Mouse (Mus musculus) liver, embryonic 14.5 days (tissue): ENCODE measurements around the gene Slc44a1. TPM values are rescaled to one million over a fixed set of nuclear protein-coding genes. Genes with fewer than 3 reads are reported as not detected.

ENCODE experiments used
- ATAC-seq: fragments of 200-750 bp; cut with Nextera tagmentation; 2 replicates; pipeline ENCODE4 v1.8.0; 2017; ENCODE audit warnings: moderate number of reproducible peaks, mild to moderate bottlenecking, moderate library complexity; ENCODE audit not compliant: insufficient read depth
- DNase-seq, 3 experiments: peaks; one replicate each; pipeline ENCODE4 v3.0.0-alpha.2; 2012 to 2013; ENCODE audit warnings: low read depth in 3 of 3, low spot score in 3 of 3
- H3K27ac ChIP-seq: fragments of 300-500 bp; sonication (generic); 2 replicates; pipeline ENCODE4 v1.5.1; 2014; ENCODE audit warnings: moderate library complexity, mild to moderate bottlenecking, control low read depth, inconsistent platforms
- H3K27me3 ChIP-seq: fragments of 300-500 bp; sonication (generic); 2 replicates; pipeline ENCODE4 v1.6.1; 2014; ENCODE audit warnings: mild to moderate bottlenecking, low read length, moderate library complexity; ENCODE audit not compliant: control insufficient read depth, insufficient read depth
- H3K36me3 ChIP-seq: fragments of 300-500 bp; sonication (generic); replicated peaks from 2 replicates; pipeline ENCODE4 v1.6.1; 2014; ENCODE audit warnings: low read depth; ENCODE audit not compliant: control insufficient read depth, insufficient read depth
- H3K4me1 ChIP-seq, 2 experiments: fragments of 200-500 bp in 1 of 2; fragments of 300-500 bp in 1 of 2; sonication (generic) in 1 of 2; replicated peaks; 2 replicates each; pipeline ENCODE4 v1.6.1; 2012 to 2014; ENCODE audit warnings: antibody characterized with exemption in 1 of 2, inconsistent platforms in 1 of 2, low read length in 1 of 2; ENCODE audit not compliant: control insufficient read depth in 2 of 2, insufficient read depth in 2 of 2
- H3K4me2 ChIP-seq: fragments of 300-500 bp; sonication (generic); 2 replicates; pipeline ENCODE4 v1.6.1; 2014; ENCODE audit warnings: low read depth, mild to moderate bottlenecking, control low read depth, moderate library complexity
- H3K4me3 ChIP-seq, 2 experiments: fragments of 200-500 bp in 1 of 2; fragments of 300-500 bp in 1 of 2; sonication (generic) in 1 of 2; 2 replicates each; pipeline ENCODE4 v1.5.1; 2012 to 2014; ENCODE audit warnings: low read depth in 2 of 2, low read length in 2 of 2, mild to moderate bottlenecking in 2 of 2, control low read depth in 1 of 2, inconsistent platforms in 1 of 2, moderate library complexity in 1 of 2; ENCODE audit not compliant: insufficient read depth in 1 of 2
- H3K9ac ChIP-seq: fragments of 300-500 bp; sonication (generic); replicated peaks from 2 replicates; pipeline ENCODE4 v1.6.1; 2014; ENCODE audit warnings: mild to moderate bottlenecking, control low read depth, moderate library complexity
- H3K9me3 ChIP-seq: fragments of 300-500 bp; sonication (generic); 2 replicates; pipeline ENCODE4 v1.6.1; 2016; ENCODE audit warnings: low read length, mixed read lengths; ENCODE audit not compliant: control insufficient read depth
- CTCF ChIP-seq: IDR thresholded peaks from 2 replicates; pipeline ENCODE4 v1.5.1; 2016; ENCODE audit warnings: antibody characterized with exemption, low read depth, control low read depth
- EP300 ChIP-seq: IDR thresholded peaks from 2 replicates; pipeline ENCODE4 v1.6.1; 2016; ENCODE audit warnings: antibody characterized with exemption, low read depth
- WGBS: fragments of 180-500 bp; shearing (Covaris S2); extraction: QIAGEN DNeasy Blood & Tissue Kit; methylation state at CpG from one replicate; pipeline ENCODE4 v1.1.7; 2014; ENCODE audit not compliant: insufficient replicate concordance; 5-methylcytosine and 5-hydroxymethylcytosine counted together
- polyA plus RNA-seq, 2 experiments: library from polyadenylated mRNA; depleted of rRNA in 1 of 2; stranded (reverse) in 1 of 2; unstranded in 1 of 2; fragments of >200 nt; fragmentation: Nextera tagmentation in 1 of 2; extraction: Ambion mirVana in 1 of 2; gene quantifications; 2 replicates each; pipeline versions ENCODE4 v1.2.1 to v1.2.3; 2012 to 2014

Gene Slc44a1
- polyA plus RNA-seq, 2 experiments = 7.7 to 12.6 TPM

DNA sequence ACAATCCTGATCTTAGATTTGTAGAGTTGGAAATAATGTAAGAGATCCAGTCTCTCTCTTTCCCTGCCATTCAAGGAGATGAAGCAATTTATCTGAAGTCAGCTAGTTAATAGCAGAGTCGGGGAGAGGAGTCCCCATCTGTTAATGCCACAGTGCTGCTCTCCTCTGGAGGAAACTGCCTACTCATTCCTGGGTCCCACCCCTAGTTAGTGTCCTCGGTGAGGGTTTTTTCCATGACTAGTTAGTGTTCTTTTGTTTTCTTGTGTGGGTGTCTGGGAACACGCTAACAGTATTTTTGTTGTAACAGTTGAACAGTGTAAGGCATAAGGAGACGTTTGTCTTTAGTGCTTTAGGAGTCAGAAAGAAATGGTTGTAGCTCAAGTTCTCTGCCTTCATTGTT is 38.4 kb downstream of the Slc44a1 start:
- DNase-seq (no peak), ATAC-seq (no peak)
- TF ChIP-seq EP300 (no peak), CTCF (no peak)

GRCm38 (mm10) chr4:53487216-53488188 is 47.3 kb downstream of the Slc44a1 start:
- no peak overlapping the region for H3K27ac ChIP-seq
- 56% methylated on average over 12 of the region's 12 CpGs for WGBS
- no peak for ATAC-seq

More for the DNA sequence above, 38.4 kb downstream of the Slc44a1 start:
- Histone ChIP-seq H3K27me3 (no peaks in the 10 kb centered on the region), H3K4me3 (no peak overlapping the region), H3K4me2 (no peak overlapping the region), H3K9ac (no peak overlapping the region), H3K36me3 (no peaks in the 10 kb centered on the region), H3K4me1 (peaks cover 0 to 3% of the 10 kb centered on the region in 2 experiments; a peak in 2 of 4 replicates), H3K9me3 (no peaks in the 10 kb centered on the region), H3K27ac (no peak overlapping the region)
- 52% methylated on average over 4 of the region's 4 CpGs for WGBS

GRCm38 (mm10) chr4:53488803-53489202 is 48.6 kb downstream of the Slc44a1 start:
- Histone ChIP-seq H3K27ac (no peak overlapping the region), H3K4me2 (no peak overlapping the region), H3K4me1 (peaks cover 0 to 4% of the 10 kb centered on the region in 2 experiments; a peak in 2 of 4 replicates), H3K9ac (no peak overlapping the region), H3K27me3 (no peaks in the 10 kb centered on the region), H3K4me3 (no peak overlapping the region), H3K9me3 (no peaks in the 10 kb centered on the region), H3K36me3 (no peaks in the 10 kb centered on the region)
- WGBS = 72% methylated on average over 5 of the region's 5 CpGs
- DNase-seq = no peak
- no peak for TF ChIP-seq EP300
- no peak for TF ChIP-seq CTCF
- no peak for ATAC-seq

More at GRCm38 (mm10) chr4:53487216-53488188, 47.3 kb downstream of the Slc44a1 start:
- H3K9ac ChIP-seq = no peak overlapping the region
- H3K27me3 ChIP-seq = no peaks in the 10 kb centered on the region
- H3K4me1 ChIP-seq = peaks cover 0 to 4% of the 10 kb centered on the region in 2 experiments; a peak in 2 of 4 replicates
- no peak overlapping the region for H3K4me3 ChIP-seq
- TF ChIP-seq CTCF (no peak), EP300 (no peak)
- H3K36me3 ChIP-seq = no peaks in the 10 kb centered on the region
- no peak overlapping the region for H3K4me2 ChIP-seq
- no peak for DNase-seq
- no peaks in the 10 kb centered on the region for H3K9me3 ChIP-seq

DNA sequence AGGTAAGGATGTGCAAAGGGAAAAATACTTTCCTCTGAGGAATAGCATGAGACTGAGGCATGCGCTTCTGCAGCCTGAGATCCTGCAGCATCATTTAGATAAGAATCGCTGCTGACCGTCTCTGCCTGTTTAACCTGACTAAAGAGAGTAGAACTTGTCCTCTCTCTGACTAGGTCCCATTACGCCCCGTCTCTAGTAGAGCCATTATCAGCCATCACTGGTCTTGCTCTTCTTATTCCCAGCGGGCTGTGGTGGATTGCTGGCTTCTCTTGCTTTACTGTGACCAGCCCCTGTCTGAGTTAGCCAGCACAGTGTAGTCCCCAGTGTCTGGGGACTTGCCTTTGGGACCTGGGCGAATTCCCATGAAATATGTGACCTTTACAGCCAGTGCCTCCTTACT is 50.2 kb downstream of the Slc44a1 start:
- ATAC-seq (no peak), DNase-seq (no peak)
- TF ChIP-seq EP300 (no peak), CTCF (no peak)
- 70% methylated on average over 7 of the region's 7 CpGs for WGBS
- no peak overlapping the region for H3K4me2 ChIP-seq
- no peaks in the 10 kb centered on the region for H3K36me3 ChIP-seq
- no peak overlapping the region for H3K27ac ChIP-seq
- no peak overlapping the region for H3K4me3 ChIP-seq
- H3K27me3 ChIP-seq = no peaks in the 10 kb centered on the region
- no peak overlapping the region for H3K9ac ChIP-seq
- peaks cover 0 to 4% of the 10 kb centered on the region in 2 experiments; a peak in 2 of 4 replicates for H3K4me1 ChIP-seq
- H3K9me3 ChIP-seq = no peaks in the 10 kb centered on the region

DNA sequence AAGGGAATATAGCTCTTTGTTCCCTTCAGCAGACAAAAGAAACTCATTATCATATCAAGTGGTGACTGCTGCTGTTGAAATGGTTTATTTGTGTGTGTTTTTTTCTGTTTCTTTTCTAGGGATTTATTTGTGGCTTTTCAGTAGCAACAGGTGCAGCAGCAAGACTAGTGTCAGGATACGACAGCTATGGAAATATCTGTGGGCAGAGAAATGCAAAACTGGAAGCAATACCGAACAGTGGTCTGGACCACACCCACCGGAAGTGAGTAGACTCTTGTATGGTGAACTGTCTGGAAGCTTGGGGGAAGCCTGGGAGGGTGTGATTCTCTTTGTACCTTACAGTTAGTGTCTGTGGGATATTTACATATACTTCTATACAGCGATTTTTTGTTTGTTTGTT is 51.1 kb downstream of the Slc44a1 start:
- H3K4me2 ChIP-seq = no peak overlapping the region; the same call in 1 of the 2 replicates
- no peak overlapping the region for H3K9ac ChIP-seq
- H3K36me3 ChIP-seq = no peaks in the 10 kb centered on the region
- H3K27ac ChIP-seq = no peak overlapping the region
- no peaks in the 10 kb centered on the region for H3K9me3 ChIP-seq
- H3K27me3 ChIP-seq = no peaks in the 10 kb centered on the region
- DNase-seq (no peak), ATAC-seq (no peak)
- WGBS = 27% methylated on average over 4 of the region's 4 CpGs
- TF ChIP-seq EP300 = no peak
- TF ChIP-seq CTCF = no peak
- peaks cover 0 to 2% of the 10 kb centered on the region in 2 experiments; a peak in 2 of 4 replicates for H3K4me1 ChIP-seq
- H3K4me3 ChIP-seq = no peak overlapping the region
